Mouse (Mus musculus): Measurements from ENCODE around the gene 5730596B20Rik.

The 5730596B20Rik gene

GRCm38 (mm10) chr6:52200073-52200750, 22.9 kb downstream of the 5730596B20Rik start:
- no peak for DNase-seq

DNA sequence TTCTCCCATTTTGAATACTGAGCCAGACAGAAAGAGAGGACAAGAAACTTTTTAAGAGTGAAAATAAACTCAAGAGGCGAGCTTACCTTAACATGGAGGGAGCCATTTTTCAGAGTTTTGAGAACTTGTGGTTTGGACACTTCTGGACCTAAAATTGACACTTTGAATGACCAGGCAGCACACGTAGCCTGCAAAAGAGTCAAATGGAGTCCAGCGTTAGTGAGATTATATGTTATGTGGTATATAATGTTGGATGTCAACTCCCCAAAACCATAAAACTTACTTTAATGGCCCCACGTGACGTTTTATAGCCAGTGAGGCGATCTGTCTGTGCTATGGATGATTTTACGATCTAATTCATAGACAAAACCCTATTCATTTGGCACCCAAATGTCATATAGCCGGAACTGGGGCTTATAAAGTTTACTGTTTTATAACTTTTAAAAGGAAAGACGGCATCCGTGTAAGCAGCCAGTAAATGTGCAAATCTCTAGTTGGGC, 23.5 kb downstream of the 5730596B20Rik start:
- DNase-seq = no peak

DNA sequence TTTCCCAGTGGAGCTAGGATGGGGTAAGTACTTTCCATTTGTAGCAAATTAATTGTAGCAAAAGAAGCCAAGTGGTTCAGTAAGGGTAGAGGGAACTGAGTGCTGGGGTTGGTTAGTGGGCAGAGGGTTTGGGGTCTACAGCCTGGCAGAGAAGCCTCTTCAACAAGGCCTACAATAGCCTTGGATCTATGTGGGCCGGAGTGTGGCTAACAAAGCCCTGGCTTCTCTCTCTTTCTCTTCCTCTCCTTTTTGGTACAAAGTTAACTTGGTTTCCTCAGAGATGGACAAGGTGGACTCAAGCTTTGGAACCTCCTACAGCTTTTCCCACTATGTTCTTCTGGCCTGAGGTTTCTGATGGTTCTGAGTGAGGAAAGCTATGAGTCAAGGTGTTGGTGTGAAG, 24.0 kb downstream of the 5730596B20Rik start:
- DNase-seq = no peak

- no peak for DNase-seq
Measured at GRCm38 (mm10) chr6:52202362-52203120, 25.2 kb downstream of the 5730596B20Rik start.

DNA sequence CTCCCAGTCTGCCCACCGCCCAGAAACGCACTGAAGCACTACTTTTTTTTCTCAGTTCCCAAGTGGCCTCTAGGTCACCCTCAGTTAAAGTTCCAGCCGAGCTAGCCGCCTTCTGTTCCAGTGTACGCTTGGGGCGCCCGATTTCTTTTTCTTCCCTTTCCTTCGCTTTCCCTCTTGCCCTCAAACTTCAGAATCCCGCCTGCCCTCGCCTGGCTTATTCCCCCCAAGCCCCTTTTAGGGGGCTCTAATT, 25.7 kb downstream of the 5730596B20Rik start:
- DNase-seq = no peak

DNA sequence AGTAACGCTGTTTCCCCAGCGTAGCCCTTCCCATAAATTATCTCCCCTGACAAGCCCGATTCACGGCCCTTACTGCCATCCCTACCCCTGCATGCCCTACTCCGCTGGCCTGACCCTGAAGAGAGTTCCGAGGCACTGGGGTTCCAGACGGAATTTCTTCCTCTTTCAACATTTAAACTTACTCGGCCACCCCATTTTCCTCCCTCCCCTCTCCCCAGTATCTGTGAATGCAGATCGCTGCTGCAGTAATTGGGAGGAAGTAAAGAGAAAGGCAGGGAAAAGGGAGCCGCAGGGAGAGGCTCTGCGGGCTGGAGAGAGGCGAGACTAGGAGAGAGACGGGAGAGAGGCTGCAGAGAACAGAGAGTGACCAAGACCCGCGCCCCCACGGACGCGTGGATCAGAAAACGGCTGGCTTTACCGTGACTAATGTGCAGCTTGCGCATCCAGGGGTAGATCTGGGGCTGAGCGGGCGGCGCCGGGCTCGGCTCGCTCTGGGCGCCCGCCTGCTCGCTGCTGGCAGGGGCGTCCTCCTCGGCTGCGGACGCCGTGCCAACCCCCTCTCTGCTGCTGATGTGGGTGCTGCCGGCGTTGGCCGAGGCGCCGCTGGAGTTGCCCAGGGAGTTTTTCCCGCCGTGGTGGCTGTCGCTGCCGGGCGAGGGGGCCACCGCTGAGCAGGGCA, 26.2 kb downstream of the 5730596B20Rik start:
- DNase-seq = no peak

- peak; percentile 92 for DNase-seq
Measured at GRCm38 (mm10) chr6:52204050-52204752, 26.9 kb downstream of the 5730596B20Rik start, which contains the start of gene Hoxa5. TSS of gene Hoxa5 (minus strand) at chr6:52204587.

GRCm38 (mm10) chr6:52205221-52205620, 27.9 kb downstream of the 5730596B20Rik start:
- DNase-seq = no peak

DNA sequence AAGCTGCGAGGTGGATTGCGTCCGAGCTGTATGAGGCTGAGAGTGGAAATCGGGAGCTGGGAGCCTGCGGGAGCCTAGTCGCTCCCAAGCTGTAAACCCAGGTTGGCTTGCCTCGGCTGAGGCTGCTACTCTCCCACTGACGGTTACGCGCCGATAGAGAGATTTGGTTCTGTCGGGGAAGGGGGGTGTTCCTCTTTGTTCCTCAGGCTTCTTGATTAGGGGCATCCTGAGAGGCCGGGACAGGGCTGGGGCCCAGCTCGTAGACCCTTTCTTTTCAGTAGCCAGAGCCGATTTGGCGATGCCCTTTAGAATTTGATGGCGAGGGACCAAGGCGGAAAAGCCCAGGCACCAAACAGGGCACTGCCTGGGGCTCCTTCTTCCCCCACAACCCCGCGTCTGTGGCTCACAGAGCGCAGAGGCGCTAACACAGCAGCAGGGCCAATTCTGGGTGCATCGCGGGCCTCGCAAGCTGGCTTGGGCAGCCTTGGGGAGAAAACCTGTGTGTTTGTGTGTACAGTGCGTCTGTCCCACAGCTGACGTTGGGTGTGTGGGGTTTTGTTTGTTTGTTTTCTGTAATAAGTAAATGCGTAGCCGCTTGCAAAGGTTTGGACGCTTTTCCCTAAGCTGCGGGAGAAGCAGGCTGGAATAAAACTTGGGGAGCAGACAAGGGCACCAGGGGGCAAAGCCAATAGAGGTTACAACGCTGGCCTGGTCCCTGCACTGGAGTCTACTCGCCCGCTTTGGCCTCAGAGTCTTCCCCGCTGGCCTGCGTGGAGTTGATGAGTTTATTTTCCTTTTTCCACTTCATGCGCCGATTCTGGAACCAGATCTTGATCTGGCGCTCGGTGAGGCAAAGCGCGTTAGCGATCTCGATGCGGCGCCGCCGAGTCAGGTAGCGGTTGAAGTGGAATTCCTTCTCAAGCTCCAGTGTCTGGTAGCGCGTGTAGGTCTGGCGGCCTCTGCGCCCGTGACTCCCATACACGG, 28.6 kb downstream of the 5730596B20Rik start:
- DNase-seq = peak; percentile 63

DNA sequence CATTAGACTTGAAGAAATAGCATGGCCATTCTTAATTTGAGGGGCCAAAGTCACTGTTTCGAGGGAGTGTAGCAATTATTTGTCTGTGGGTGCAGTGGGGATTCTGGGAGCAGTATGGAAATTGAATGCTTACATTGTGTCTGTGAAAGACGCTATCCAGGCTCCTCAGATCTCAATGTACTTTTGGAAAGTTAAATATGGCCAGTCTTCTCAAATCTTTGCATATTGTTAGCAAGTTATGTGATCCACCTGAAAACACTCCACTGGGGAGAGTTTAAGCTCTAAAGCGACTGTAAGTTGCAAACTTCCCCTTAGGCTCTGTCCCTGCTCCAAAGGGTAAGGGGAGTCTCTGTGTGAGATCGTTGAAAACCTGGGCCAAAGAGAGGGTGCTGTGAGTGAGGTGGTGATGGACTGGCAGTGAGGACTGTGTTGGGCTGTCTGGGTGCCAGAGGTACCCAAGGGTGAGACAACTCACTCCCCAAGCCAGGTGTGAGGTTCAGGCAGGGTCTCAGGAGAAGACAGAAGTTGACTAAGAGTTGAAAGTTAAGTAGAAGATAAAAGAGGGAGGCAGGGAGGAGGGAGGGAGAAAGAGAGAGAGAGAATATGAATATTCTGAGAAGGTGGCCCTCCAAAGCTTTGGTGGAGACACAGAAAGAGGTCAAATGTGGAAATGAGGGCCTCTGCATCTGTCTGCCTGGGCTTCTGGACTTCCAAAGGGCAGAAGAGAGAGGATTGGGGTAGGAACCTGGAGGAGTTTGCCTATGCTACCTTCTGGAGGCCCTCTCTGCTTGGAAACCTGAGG, 29.8 kb downstream of the 5730596B20Rik start:
- DNase-seq = no peak

DNA sequence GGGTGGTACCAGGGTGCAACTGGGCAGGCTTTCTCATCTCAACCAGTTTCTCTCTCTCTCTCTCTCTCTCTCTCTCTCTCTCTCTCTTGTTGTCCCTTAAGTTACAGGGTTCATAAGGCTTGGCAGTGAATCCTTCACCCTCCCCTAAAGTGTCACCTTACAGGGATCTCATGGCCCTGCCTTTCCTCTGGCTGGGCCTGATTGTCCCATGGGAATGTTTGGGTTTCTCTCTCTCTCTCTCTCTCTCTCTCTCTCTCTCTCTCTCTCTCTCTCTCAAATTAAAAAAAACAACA, 30.3 kb downstream of the 5730596B20Rik start:
- DNase-seq = no peak

- no peak for DNase-seq
Measured at GRCm38 (mm10) chr6:52208072-52208867, 31.0 kb downstream of the 5730596B20Rik start, which contains the start of gene Hoxa6. TSS of gene Hoxa6 (minus strand) at chr6:52208722.

DNA sequence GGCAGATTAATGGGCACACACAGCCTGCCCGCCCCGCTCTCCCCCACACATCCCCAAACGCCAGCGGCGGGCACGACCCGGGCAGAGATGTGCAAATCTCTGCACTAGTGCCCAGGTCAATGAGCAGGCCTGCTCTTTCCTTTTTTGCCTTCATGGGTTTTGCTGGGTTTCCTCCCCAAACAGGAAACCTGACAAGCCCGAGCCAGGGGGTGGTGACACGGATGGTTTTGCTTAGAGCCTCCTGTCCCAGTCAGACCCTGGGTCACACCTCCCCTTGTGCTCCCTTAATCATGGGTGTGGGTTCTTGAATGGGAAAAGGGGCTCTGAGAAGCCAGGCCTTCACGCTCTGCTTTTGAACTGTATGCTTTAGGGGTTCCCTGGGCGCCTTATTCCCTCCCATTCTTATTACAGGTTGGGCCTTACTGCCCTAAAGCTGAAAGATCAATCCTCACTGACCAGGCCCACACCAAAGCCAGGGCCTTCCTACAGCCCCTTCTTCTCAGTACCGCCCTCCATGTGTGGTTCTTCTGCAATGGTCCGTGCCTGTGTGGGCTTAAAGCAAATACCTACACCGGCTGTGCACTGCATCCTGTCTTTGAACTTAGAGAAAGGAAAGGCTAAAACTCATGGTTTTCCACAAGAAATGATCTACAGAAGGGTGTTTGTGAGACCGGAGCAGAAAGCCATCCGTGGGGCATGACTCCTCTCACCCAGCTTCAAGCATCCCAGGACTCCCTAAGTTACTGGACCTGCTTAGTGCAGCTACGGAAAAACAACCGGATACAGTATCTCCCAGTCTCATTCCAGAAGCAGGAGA, 31.8 kb downstream of the 5730596B20Rik start:
- no peak for DNase-seq

GRCm38 (mm10) chr6:52209685-52210046, 32.4 kb downstream of the 5730596B20Rik start:
- DNase-seq = no peak

GRCm38 (mm10) chr6:52211170-52211935, 34.1 kb downstream of the 5730596B20Rik start:
- peak; percentile 92 for DNase-seq

- DNase-seq = no peak
Measured at GRCm38 (mm10) chr6:52211961-52212360, 34.7 kb downstream of the 5730596B20Rik start.

DNA sequence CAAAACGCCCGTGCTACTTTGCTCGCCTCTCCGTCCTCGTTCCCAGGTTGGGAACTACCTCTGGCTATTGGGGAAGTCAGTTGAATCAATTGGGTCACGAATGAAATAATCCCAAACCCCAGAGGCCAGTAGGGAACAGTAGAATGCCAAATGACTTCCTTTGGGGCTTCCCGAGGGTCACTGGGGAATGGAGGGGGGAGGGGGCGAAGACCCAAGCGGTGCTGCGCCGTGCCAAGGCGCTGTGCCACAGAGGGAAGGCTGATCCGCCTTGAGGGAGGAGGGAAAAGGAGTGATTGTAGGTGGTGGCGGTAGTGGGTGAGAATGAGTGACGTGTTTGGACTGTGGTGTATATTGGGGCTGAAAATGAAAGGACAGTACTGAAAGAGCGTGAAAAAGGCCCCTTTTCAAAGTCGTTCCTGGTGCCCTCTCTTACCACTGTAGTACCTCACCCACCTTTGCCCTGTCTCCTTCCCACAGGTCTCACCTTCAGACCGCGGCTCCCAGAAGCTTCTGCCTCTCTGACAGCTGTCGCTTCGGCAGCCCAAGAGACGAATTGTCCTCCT, 35.3 kb downstream of the 5730596B20Rik start:
- no peak for DNase-seq

Measured in embryo, embryonic 11 days (tissue).